ENCODE assay signal across 8 mouse cellular contexts in the genomic region with DNA sequence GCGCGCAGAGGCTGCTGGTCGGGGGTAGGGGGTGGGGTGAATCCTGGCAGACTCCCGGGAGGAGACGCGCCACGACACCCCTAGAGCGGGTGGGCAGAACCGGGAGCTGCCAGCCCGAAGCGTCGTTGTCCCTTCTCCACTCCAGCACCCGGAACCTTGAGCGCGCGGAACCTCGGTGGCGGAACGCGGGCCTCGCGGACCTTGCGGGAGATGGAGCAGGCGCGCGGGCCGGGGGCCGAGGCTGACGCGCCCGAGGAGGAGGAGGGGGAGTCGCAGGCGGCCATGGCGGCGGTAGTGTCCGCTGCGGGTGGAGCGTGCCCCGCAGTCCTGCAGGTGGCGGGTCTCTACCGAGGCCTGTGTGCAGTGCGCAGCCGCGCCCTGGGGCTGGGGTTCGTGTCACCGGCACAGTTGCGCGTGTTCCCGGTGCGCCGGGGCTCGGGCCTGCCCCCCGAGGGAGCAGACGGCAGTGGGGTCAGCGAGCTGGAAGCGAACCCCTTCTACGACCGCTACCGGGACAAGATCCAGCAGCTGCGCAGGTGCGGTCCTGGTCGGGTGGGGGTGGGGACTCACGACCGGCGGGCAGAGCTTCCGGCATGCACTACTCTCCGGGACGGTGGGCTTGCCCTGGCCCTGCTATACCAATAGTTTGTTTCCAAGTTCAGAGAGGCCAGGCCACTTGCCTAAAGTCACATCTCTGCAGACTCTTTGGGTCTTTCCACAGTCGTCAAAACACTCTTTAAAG. TPM values are rescaled to one million over a fixed set of nuclear protein-coding genes. Genes with fewer than 3 reads are reported as not detected.
DNase-seq lines count a peak whose midpoint lies in the region; ATAC-seq and TF ChIP-seq lines count a peak whose summit lies in the region.

TSS of gene Atpaf1 (plus strand) at position 44 of the 742 bp plus-strand sequence.

- peak; percentile 46 for DNase-seq in c-Kit-positive CD71-positive TER-119-negative erythroid progenitor cells, embryonic 14.5 days (ENCODE audit: low read depth)
- peak; percentile 59 to 81 for DNase-seq in kidney, postnatal 36 days
- DNase-seq in stomach, postnatal 0 days (ENCODE audit: low spot score): peak; percentile 79

- WGBS in forebrain, embryonic 12.5 days: under 1% methylated on average over 55 of the region's 69 CpGs
- WGBS in heart, embryonic 16.5 days: under 1% methylated on average over 69 of the region's 69 CpGs
- WGBS in liver, embryonic 15.5 days (ENCODE audit: insufficient replicate concordance): under 1% methylated on average over 69 of the region's 69 CpGs
- WGBS in neural tube, embryonic 12.5 days: under 1% methylated on average over 69 of the region's 69 CpGs
- WGBS in stomach, postnatal 0 days: under 1% methylated on average over 66 of the region's 69 CpGs

- H3K27me3 ChIP-seq in E14TG2a.4 (ENCODE audit: insufficient read depth, low read length): peaks cover 7% of the 10 kb centered on the region; the same call in 1 of the 2 replicates
- no peaks in the 10 kb centered on the region for H3K27me3 ChIP-seq in forebrain, embryonic 12.5 days
- H3K27me3 ChIP-seq in heart, embryonic 16.5 days (ENCODE audit: control insufficient read depth, insufficient read depth, low read length): no peaks in the 10 kb centered on the region
- H3K27me3 ChIP-seq in liver, embryonic 15.5 days: no peaks in the 10 kb centered on the region
- H3K27me3 ChIP-seq in neural tube, embryonic 12.5 days (replicated peaks): no peaks in the 10 kb centered on the region
- no peaks in the 10 kb centered on the region for H3K27me3 ChIP-seq in stomach, postnatal 0 days (ENCODE audit: control insufficient read depth, insufficient read depth, low read length)

- peak; percentile 94 for ATAC-seq in forebrain, embryonic 12.5 days (ENCODE audit: low FRiP score)
- ATAC-seq in heart, embryonic 16.5 days (replicated peaks; ENCODE audit: extremely low read depth, insufficient read depth, low FRiP score): peak; percentile 83
- ATAC-seq in liver, embryonic 15.5 days (ENCODE audit: insufficient read depth): peak; percentile 74
- ATAC-seq in neural tube, embryonic 12.5 days (ENCODE audit: low FRiP score, low read depth): peak; percentile 91
- peak; percentile 88 for ATAC-seq in stomach, postnatal 0 days (ENCODE audit: low FRiP score, low TSS enrichment)

- no peaks in the 10 kb centered on the region for H3K9me3 ChIP-seq in E14TG2a.4 (ENCODE audit: low read length)
- no peaks in the 10 kb centered on the region for H3K9me3 ChIP-seq in forebrain, embryonic 12.5 days
- no peaks in the 10 kb centered on the region for H3K9me3 ChIP-seq in heart, embryonic 16.5 days (replicated peaks; ENCODE audit: control insufficient read depth, low read length)
- no peaks in the 10 kb centered on the region for H3K9me3 ChIP-seq in liver, embryonic 15.5 days (replicated peaks)
- no peaks in the 10 kb centered on the region for H3K9me3 ChIP-seq in neural tube, embryonic 12.5 days
- H3K9me3 ChIP-seq in stomach, postnatal 0 days (ENCODE audit: control insufficient read depth, low read length): no peaks in the 10 kb centered on the region

- peaks cover 36% of the 10 kb centered on the region for H3K36me3 ChIP-seq in E14TG2a.4 (ENCODE audit: insufficient read depth, low read length)
- H3K36me3 ChIP-seq in forebrain, embryonic 12.5 days (replicated peaks): peaks cover 12% of the 10 kb centered on the region
- H3K36me3 ChIP-seq in heart, embryonic 16.5 days (ENCODE audit: control insufficient read depth, insufficient read depth): peaks cover 11% of the 10 kb centered on the region
- H3K36me3 ChIP-seq in liver, embryonic 15.5 days (replicated peaks): peaks cover 16% of the 10 kb centered on the region; the same call in 1 of the 2 replicates
- peaks cover 5% of the 10 kb centered on the region; the same call in 1 of the 2 replicates for H3K36me3 ChIP-seq in neural tube, embryonic 12.5 days
- H3K36me3 ChIP-seq in stomach, postnatal 0 days (ENCODE audit: control insufficient read depth, insufficient read depth, low read length): no peaks in the 10 kb centered on the region

- peaks cover 28% of the 10 kb centered on the region for H3K4me1 ChIP-seq in E14TG2a.4 (replicated peaks; ENCODE audit: low read depth, low read length)
- H3K4me1 ChIP-seq in forebrain, embryonic 12.5 days: peaks cover 8% of the 10 kb centered on the region
- H3K4me1 ChIP-seq in heart, embryonic 16.5 days (ENCODE audit: control insufficient read depth, insufficient read depth, low read length): peaks cover 4% of the 10 kb centered on the region
- H3K4me1 ChIP-seq in liver, embryonic 15.5 days (replicated peaks): peaks cover 22% of the 10 kb centered on the region
- peaks cover 14% of the 10 kb centered on the region for H3K4me1 ChIP-seq in neural tube, embryonic 12.5 days
- no peaks in the 10 kb centered on the region for H3K4me1 ChIP-seq in stomach, postnatal 0 days (replicated peaks; ENCODE audit: control insufficient read depth, insufficient read depth)

- peak within 1 kb of the TSS; percentile 76 for H3K9ac ChIP-seq in forebrain, embryonic 12.5 days
- H3K9ac ChIP-seq in heart, embryonic 16.5 days (ENCODE audit: low read length): peak within 1 kb of the TSS; percentile 91
- H3K9ac ChIP-seq in liver, embryonic 15.5 days: peak within 1 kb of the TSS; percentile 76
- H3K9ac ChIP-seq in neural tube, embryonic 12.5 days: peak within 1 kb of the TSS; percentile 67
- peak within 1 kb of the TSS; percentile 79 for H3K9ac ChIP-seq in stomach, postnatal 0 days (ENCODE audit: low read length)

- H3K4me2 ChIP-seq in forebrain, embryonic 12.5 days: peak within 1 kb of the TSS; percentile 76
- peak within 1 kb of the TSS; percentile 93 for H3K4me2 ChIP-seq in heart, embryonic 16.5 days (ENCODE audit: low read depth, low read length)
- peak within 1 kb of the TSS; percentile 81 for H3K4me2 ChIP-seq in liver, embryonic 15.5 days
- H3K4me2 ChIP-seq in neural tube, embryonic 12.5 days (replicated peaks): peak within 1 kb of the TSS; percentile 65
- peak within 1 kb of the TSS; percentile 67 for H3K4me2 ChIP-seq in stomach, postnatal 0 days (replicated peaks; ENCODE audit: low read depth)

- 0 out of 2 replicates have a peak within 1 kb of the TSS, but pooled peaks have one; percentile 25 for H3K27ac ChIP-seq in forebrain, embryonic 12.5 days
- H3K27ac ChIP-seq in heart, embryonic 16.5 days (ENCODE audit: low read length): peak within 1 kb of the TSS; percentile 78
- peak within 1 kb of the TSS; percentile 64 for H3K27ac ChIP-seq in liver, embryonic 15.5 days (replicated peaks)
- no peak within 1 kb of the TSS for H3K27ac ChIP-seq in neural tube, embryonic 12.5 days
- H3K27ac ChIP-seq in stomach, postnatal 0 days (replicated peaks): peak within 1 kb of the TSS; percentile 81

- peak within 1 kb of the TSS; percentile 88 for H3K4me3 ChIP-seq in E14TG2a.4 (replicated peaks; ENCODE audit: low read length)
- peak within 1 kb of the TSS; percentile 78 for H3K4me3 ChIP-seq in forebrain, embryonic 12.5 days (replicated peaks)
- H3K4me3 ChIP-seq in heart, embryonic 16.5 days (ENCODE audit: low read length): peak within 1 kb of the TSS; percentile 72
- H3K4me3 ChIP-seq in liver, embryonic 15.5 days (replicated peaks): peak within 1 kb of the TSS; percentile 87
- peak within 1 kb of the TSS; percentile 61 for H3K4me3 ChIP-seq in neural tube, embryonic 12.5 days
- peak within 1 kb of the TSS; percentile 75 for H3K4me3 ChIP-seq in stomach, postnatal 0 days (ENCODE audit: low read depth, low read length)

- TF ChIP-seq CTCF in E14TG2a.4 (conservative IDR thresholded peaks at IDR 0.05; ENCODE audit: low read length): no peak
- TF ChIP-seq CTCF in stomach, postnatal 0 days (IDR thresholded peaks at IDR 0.05; ENCODE audit: low read depth): peak; percentile 50

- TF ChIP-seq EP300 in stomach, postnatal 0 days (optimal IDR thresholded peaks at IDR 0.05): no peak

RNA-seq across cellular contexts. Expression of gene Atpaf1, which starts in this region (rescaled TPM):
- polyA plus RNA-seq in forebrain, embryonic 12.5 days (2016; fragmentation: Nextera tagmentation; extraction: Ambion mirVana): 39.5 and 41.0 TPM in 2 replicates
- 65.5 and 69.9 TPM in 2 replicates for polyA plus RNA-seq in heart, embryonic 16.5 days (2015; fragmentation: Nextera tagmentation; extraction: Ambion mirVana)
- 15.7 and 16.4 TPM in 2 replicates for polyA plus RNA-seq in liver, embryonic 15.5 days (2015; fragmentation: Nextera tagmentation; extraction: Ambion mirVana)
- 36.2 and 44.5 TPM in 2 replicates for polyA plus RNA-seq in neural tube, embryonic 12.5 days (2016; fragmentation: Nextera tagmentation; extraction: Ambion mirVana)
- polyA plus RNA-seq in stomach, postnatal 0 days (2015; fragmentation: Nextera tagmentation; extraction: Ambion mirVana): 30.4 and 30.6 TPM in 2 replicates
